Mouse (Mus musculus) C2C12 (cell line): ENCODE data around the gene Clk1.

Experiments used
- CTCF ChIP-seq: IDR thresholded peaks from one replicate; pipeline ENCODE4 v1.5.1; 2011; ENCODE audit not compliant: control insufficient read depth, insufficient read depth, insufficient read length
- MAX ChIP-seq: IDR thresholded peaks from one replicate; pipeline ENCODE4 v1.6.1; 2011; ENCODE audit warnings: mild to moderate bottlenecking, control low read depth
- MYOG ChIP-seq: IDR thresholded peaks from one replicate; pipeline ENCODE4 v1.6.1; 2011; ENCODE audit not compliant: control insufficient read depth, insufficient read length; ENCODE audit errors: extremely low read depth
- USF1 ChIP-seq: IDR thresholded peaks from one replicate; pipeline ENCODE4 v1.6.1; 2011; ENCODE audit warnings: low read depth, mild to moderate bottlenecking, control low read depth, moderate library complexity

DNA sequence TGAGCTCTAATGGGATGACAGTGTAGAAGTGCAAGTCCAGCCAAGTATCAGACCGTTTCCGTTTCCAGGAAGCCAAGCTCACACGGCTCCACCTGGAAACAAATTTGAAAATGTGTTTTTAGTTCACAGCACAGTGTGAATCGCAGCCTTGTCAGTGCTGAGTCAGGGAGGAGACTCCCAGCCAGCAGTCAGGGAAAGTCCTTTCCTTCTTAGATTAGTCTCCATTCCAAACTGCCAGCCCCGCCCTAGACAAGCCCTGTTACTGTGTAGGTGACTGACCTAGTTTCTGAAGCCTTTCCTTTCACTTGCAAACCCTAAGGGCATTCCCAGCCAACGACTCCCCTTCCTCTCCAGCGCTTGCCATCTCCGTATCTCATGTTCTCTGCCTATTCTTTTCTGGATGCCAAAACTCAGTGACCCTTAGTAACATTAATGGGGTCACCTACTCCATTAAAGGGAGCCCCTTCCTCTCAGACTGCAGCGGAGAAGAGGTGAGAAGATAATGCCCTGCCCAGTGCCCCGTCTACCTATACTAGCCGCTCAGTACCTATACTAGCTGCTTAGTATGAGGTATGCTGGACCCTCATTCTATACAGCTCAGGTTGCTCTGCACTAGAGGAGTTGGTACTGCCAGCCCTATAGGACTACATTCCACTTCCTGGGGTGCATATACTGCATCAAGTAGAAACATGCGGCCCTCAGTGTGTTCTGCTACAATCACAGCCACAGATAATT, 57.0 kb downstream of the Clk1 start:
- TF ChIP-seq MYOG: no peak
- no peak for TF ChIP-seq CTCF
- no peak for TF ChIP-seq USF1
- no peak for TF ChIP-seq MAX
